Mouse (Mus musculus): ENCODE measurements around the gene Stim2. TPM values are rescaled to one million over a fixed set of nuclear protein-coding genes. Genes with fewer than 3 reads are reported as not detected.

Gene Stim2
- polyA plus RNA-seq, 1 experiment: 6.9 TPM

- no peaks in the 10 kb centered on the region for H3K27me3 ChIP-seq (replicated peaks)
- no peaks in the 10 kb centered on the region for H3K36me3 ChIP-seq (replicated peaks; ENCODE audit: low read length)
- H3K4me1 ChIP-seq: no peaks in the 10 kb centered on the region
- H3K4me3 ChIP-seq (replicated peaks): no peak overlapping the region
- no peaks in the 10 kb centered on the region for H3K9me3 ChIP-seq
- no peak for TF ChIP-seq FLI1 (IDR thresholded peaks at IDR 0.05; ENCODE audit: low read length)
- TF ChIP-seq GATA1 (IDR thresholded peaks at IDR 0.05; ENCODE audit: borderline replicate concordance, low read length): no peak
Measured at GRCm38 (mm10) chr5:54163890-54164289, 165.6 kb downstream of the Stim2 start.

Other genes starting within 250 kb of the Stim2 start
- gene Tbc1d19, start 188.9 kb upstream of the Stim2 start, polyA plus RNA-seq (2012; ENCODE audit: insufficient read depth, low replicate concordance): 1.5 TPM in 1 of 2 replicates, not detected in the other

All from megakaryocyte, embryonic 14.5 days (primary cell).